Mouse (Mus musculus) testis, adult 2 months (tissue): ENCODE measurements around the gene Nudt19.

Experiments used
- CTCF ChIP-seq: fragments of 200-500 bp; IDR thresholded peaks from 2 replicates; pipeline ENCODE4 v1.5.1; 2012; ENCODE audit warnings: low read depth, mild to moderate bottlenecking, inconsistent platforms, low read length, moderate library complexity; ENCODE audit not compliant: control insufficient read depth, insufficient read depth, insufficient replicate concordance
- POLR2A ChIP-seq: fragments of 200-500 bp; IDR thresholded peaks from 2 replicates; pipeline ENCODE4 v1.6.1; 2012; ENCODE audit warnings: low read depth, mild to moderate bottlenecking, inconsistent platforms, low read length, moderate library complexity; ENCODE audit not compliant: control insufficient read depth

GRCm38 (mm10) chr7:35553751-35554604 lies 2.1 kb downstream of the Nudt19 start:
- no peak for TF ChIP-seq POLR2A
- no peak for TF ChIP-seq CTCF
